Mouse (Mus musculus): ENCODE measurements around the gene Pwwp2a. TPM values are rescaled to one million over a fixed set of nuclear protein-coding genes. Genes with fewer than 3 reads are reported as not detected.

Pwwp2a gene
- polyA plus RNA-seq, 1 experiment from 2014 or later, result 30.4 TPM

DNA sequence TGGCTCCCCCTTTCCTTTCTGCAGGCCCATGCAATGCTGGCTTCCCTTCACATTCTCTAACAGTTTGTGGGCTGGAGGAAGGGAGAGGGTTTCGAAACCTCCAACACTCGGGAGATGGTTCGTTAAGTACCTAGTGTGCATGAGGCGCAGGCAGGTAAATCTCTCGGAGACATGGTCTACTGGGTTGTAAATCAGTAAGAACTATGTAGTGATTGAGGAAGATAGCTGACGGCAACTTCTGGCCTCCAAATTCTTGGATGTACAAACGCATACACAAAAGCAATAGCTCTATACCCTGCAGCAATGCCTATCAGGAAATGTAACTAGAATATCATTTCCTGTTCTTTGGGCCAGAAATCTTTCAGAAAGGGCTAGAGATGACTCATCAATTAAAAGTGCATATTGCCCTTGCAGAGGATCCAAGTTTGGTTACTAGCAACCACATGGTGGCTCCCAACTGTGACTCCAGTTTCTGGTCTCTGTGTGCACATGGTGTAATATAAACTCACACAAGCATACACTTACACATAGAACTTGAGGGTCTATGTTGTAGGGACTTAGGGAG, 47.0 kb downstream of the Pwwp2a start:
- 85% methylated on average over 7 of the region's 7 CpGs for WGBS
- no peak overlapping the region for H3K9ac ChIP-seq
- H3K9me3 ChIP-seq, result no peaks in the 10 kb centered on the region
- no peaks in the 10 kb centered on the region for H3K4me1 ChIP-seq
- H3K4me2 ChIP-seq, result no peak overlapping the region
- no peak overlapping the region for H3K4me3 ChIP-seq
- H3K36me3 ChIP-seq, result peaks cover 44% of the 10 kb centered on the region
- no peaks in the 10 kb centered on the region for H3K27me3 ChIP-seq
- ATAC-seq (ENCODE audit: insufficient number of reproducible peaks, insufficient read depth, low FRiP score, low TSS enrichment, low read depth), result no peak
- no peak overlapping the region for H3K27ac ChIP-seq

DNA sequence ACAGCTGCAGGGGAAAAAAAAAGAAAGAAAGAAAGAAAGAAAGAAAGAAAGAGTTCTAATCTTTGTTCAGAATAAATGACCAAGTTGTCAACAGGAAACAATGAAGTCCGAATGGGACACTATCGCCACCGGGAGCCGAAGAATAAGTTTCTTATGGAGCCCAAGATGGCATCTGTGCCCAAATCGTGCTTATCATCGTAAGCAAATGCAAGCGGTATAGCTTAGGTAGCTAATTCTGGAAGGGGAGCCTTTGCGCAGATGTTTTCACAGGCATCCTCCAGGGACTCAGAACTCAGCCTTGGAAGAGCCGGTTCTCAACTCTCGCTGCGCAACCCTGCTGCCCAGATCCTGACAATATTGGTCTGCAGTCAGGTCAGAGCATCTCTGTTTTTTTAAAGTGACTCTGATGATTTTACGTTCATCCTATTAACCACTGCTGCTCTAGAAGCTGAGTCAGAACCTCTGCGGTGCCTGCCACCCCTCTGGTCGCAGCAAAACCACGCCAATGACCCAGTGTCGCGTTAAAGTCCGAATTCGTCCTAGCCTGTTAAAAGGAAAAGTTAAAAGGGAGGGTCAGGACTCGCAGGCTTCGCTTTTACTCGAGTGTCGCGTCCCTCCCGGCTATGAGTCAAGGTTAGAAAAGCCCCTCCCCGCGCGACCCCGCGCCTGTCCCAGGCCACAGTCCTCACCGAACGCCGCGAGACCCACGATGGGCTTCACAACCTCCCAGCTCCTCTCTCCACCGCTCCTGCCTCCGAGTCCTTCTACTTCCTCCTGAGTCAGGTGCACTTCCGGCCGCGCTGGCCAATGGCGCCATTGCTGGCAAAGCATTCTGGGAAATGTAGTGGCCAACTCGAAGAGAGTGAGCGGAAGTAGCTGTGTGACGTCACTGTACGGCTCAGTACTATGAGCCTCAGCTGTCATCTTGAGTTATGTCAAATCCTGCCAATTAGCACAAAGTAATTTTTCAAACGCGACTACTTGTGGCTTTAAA, 65.7 kb downstream of the Pwwp2a start, which contains the start of gene Ttc1:
Gene Ttc1 (minus strand): TSS at position 776 of the 994 bp plus-strand sequence.
- ATAC-seq (ENCODE audit: insufficient number of reproducible peaks, insufficient read depth, low FRiP score, low TSS enrichment, low read depth), result peak; percentile 96
- H3K4me3 ChIP-seq, result peak within 1 kb of the TSS; percentile 79
- no peak within 1 kb of the TSS for H3K27ac ChIP-seq
- peak within 1 kb of the TSS; percentile 92 for H3K4me2 ChIP-seq
- 4% methylated on average over 47 of the region's 47 CpGs for WGBS
- H3K9me3 ChIP-seq, result no peaks in the 10 kb centered on the region
- peaks cover 24% of the 10 kb centered on the region for H3K36me3 ChIP-seq
- peak within 1 kb of the TSS; percentile 81 for H3K9ac ChIP-seq
- no peaks in the 10 kb centered on the region for H3K27me3 ChIP-seq
- peaks cover 9% of the 10 kb centered on the region for H3K4me1 ChIP-seq

DNA sequence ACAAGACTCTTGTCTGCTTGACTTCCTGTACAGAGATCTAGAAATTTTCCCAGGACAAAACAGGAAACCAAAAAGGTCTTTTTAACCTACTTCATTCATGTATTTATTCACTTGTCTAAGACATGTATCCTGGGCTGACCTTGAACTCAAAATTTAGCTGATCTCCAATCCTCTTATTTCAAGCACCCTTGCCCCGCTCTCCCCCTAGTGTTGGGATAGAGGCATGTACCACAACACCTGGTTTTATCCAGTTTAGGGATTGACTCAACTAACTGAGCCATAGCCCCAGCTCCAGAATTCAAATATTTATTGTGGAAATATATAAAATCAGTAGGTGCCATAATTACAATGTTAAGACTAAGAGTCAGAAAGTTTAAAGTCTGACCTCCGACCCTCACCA, 69.7 kb downstream of the Pwwp2a start:
- 63% methylated on average over 2 of the region's 2 CpGs for WGBS
- Histone ChIP-seq H3K9ac (no peak overlapping the region), H3K4me1 (peaks cover 8% of the 10 kb centered on the region), H3K36me3 (no peaks in the 10 kb centered on the region), H3K4me2 (no peak overlapping the region), H3K4me3 (no peak overlapping the region), H3K27me3 (peaks cover 10% of the 10 kb centered on the region; the same call in 1 of the 2 replicates), H3K27ac (no peak overlapping the region), H3K9me3 (no peaks in the 10 kb centered on the region)
- no peak for ATAC-seq (ENCODE audit: insufficient number of reproducible peaks, insufficient read depth, low FRiP score, low TSS enrichment, low read depth)

DNA sequence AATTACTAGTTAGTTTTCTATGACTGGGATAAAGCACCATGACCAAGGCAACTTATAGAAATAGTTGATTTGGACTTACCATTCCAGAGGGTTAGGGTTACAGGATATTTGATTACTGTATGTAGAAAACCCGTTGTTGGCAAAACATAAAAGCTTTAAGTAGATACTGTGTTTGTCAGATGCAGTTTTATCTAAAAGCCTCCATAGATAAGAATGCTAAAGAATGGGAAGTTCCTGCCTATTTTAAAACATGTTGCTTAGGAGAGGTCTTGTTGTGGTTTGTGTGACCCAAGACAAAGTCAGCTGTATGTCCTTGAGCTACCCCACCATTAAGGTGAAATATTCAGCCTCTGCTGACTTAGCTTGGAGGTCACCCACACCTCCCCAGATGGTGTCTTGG, 72.8 kb downstream of the Pwwp2a start:
- no peaks in the 10 kb centered on the region for H3K36me3 ChIP-seq
- no peak overlapping the region for H3K4me3 ChIP-seq
- H3K4me2 ChIP-seq, result no peak overlapping the region
- ATAC-seq (ENCODE audit: insufficient number of reproducible peaks, insufficient read depth, low FRiP score, low TSS enrichment, low read depth), result no peak
- peaks cover 10% of the 10 kb centered on the region; the same call in 1 of the 2 replicates for H3K27me3 ChIP-seq
- no peaks in the 10 kb centered on the region for H3K9me3 ChIP-seq
- no peak overlapping the region for H3K27ac ChIP-seq
- 70% methylated on average over 1 of the region's 1 CpGs for WGBS
- no peak overlapping the region for H3K9ac ChIP-seq
- no peaks in the 10 kb centered on the region for H3K4me1 ChIP-seq

- Histone ChIP-seq H3K9ac (no peak overlapping the region), H3K9me3 (no peaks in the 10 kb centered on the region), H3K4me2 (no peak overlapping the region), H3K27me3 (peaks cover 10% of the 10 kb centered on the region; the same call in 1 of the 2 replicates), H3K27ac (no peak overlapping the region), H3K36me3 (no peaks in the 10 kb centered on the region), H3K4me3 (no peak overlapping the region), H3K4me1 (no peaks in the 10 kb centered on the region)
- WGBS, result 63% methylated on average over 5 of the region's 5 CpGs
- ATAC-seq (ENCODE audit: insufficient number of reproducible peaks, insufficient read depth, low FRiP score, low TSS enrichment, low read depth), result no peak
Measured at GRCm38 (mm10) chr11:43755411-43755810, 73.6 kb downstream of the Pwwp2a start.

DNA sequence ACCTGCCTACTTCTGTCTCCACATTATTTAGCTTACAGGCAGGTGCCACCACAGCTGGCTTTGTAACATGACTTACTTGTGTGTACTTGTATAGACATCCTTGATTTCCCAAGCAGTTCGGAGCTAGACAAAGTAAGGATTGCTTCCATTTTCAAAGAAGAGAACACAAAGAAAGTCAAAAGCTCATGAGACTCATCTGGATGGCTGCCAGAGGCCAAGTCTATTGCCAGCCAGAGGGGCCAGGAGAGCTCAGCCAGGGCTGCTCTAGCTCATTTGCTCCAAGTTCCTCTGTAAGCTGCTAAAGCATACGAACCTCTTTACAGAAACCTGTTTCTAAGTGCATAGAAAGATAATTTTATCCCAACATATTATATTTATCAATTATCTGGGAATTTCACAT, 76.6 kb downstream of the Pwwp2a start:
- Histone ChIP-seq H3K36me3 (no peaks in the 10 kb centered on the region), H3K4me2 (no peak overlapping the region), H3K9me3 (no peaks in the 10 kb centered on the region), H3K4me1 (no peaks in the 10 kb centered on the region), H3K9ac (no peak overlapping the region), H3K27me3 (peaks cover 10% of the 10 kb centered on the region), H3K4me3 (no peak overlapping the region), H3K27ac (no peak overlapping the region)
- WGBS, result 64% methylated on average over 2 of the region's 2 CpGs
- ATAC-seq (ENCODE audit: insufficient number of reproducible peaks, insufficient read depth, low FRiP score, low TSS enrichment, low read depth), result no peak

GRCm38 (mm10) chr11:43766922-43767648, 85.3 kb downstream of the Pwwp2a start:
- peak; percentile 83 for ATAC-seq (ENCODE audit: insufficient number of reproducible peaks, insufficient read depth, low FRiP score, low TSS enrichment, low read depth)
- 5% methylated on average over 37 of the region's 37 CpGs for WGBS
- H3K4me1 ChIP-seq, result no peaks in the 10 kb centered on the region
- H3K27me3 ChIP-seq, result peaks cover 14% of the 10 kb centered on the region
- H3K9ac ChIP-seq, result no peak overlapping the region
- H3K4me3 ChIP-seq, result peak overlapping the region; percentile 50
- no peaks in the 10 kb centered on the region for H3K9me3 ChIP-seq
- 0 out of 2 replicates have a peak overlapping the region, but pooled peaks have one; percentile 30 for H3K27ac ChIP-seq
- peak overlapping the region; percentile 72 for H3K4me2 ChIP-seq
- no peaks in the 10 kb centered on the region for H3K36me3 ChIP-seq

DNA sequence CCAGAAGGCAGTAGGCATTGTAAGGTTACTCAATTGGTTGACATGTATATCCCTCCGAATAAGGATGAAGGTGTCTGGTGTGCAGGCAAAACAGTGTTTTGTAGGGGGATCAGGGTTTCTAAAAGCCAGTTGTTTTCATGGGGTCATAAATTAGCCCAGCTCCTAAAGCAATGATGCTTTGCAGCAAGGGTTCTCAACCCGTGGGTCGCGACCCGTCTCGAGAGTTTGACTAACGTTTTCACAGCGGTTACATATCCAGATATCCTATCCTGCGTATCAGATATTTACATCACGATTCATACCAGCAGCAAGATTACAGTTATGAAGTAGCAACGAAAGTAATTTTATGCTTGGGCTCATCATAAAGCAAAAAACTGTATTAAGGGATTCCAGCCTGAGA, 86.0 kb downstream of the Pwwp2a start:
- Histone ChIP-seq H3K9me3 (no peaks in the 10 kb centered on the region), H3K27me3 (peaks cover 11% of the 10 kb centered on the region), H3K36me3 (no peaks in the 10 kb centered on the region), H3K27ac (no peak overlapping the region), H3K4me3 (no peak overlapping the region), H3K4me2 (peak overlapping the region; percentile 72), H3K9ac (no peak overlapping the region), H3K4me1 (no peaks in the 10 kb centered on the region)
- no peak for ATAC-seq (ENCODE audit: insufficient number of reproducible peaks, insufficient read depth, low FRiP score, low TSS enrichment, low read depth)
- WGBS, result 69% methylated on average over 11 of the region's 11 CpGs

- Histone ChIP-seq H3K27me3 (peaks cover 19% of the 10 kb centered on the region), H3K4me3 (no peak overlapping the region), H3K36me3 (no peaks in the 10 kb centered on the region), H3K9me3 (no peaks in the 10 kb centered on the region), H3K4me2 (no peak overlapping the region), H3K4me1 (peaks cover 11% of the 10 kb centered on the region), H3K9ac (no peak overlapping the region), H3K27ac (no peak overlapping the region)
- no peak for ATAC-seq (ENCODE audit: insufficient number of reproducible peaks, insufficient read depth, low FRiP score, low TSS enrichment, low read depth)
- 80% methylated on average over 4 of the region's 4 CpGs for WGBS
Measured at GRCm38 (mm10) chr11:43770110-43770509, 88.3 kb downstream of the Pwwp2a start.

Data from embryonic facial prominence, embryonic 13.5 days (tissue).